Mouse (Mus musculus): ENCODE data around the gene Rpl3.

Gene Rpl3

GRCm38 (mm10) chr15:80115256-80115655, 23.6 kb upstream of the Rpl3 start:
- DNase-seq (ENCODE audit: low read depth, low spot score): no peak

GRCm38 (mm10) chr15:80114414-80114813, 22.7 kb upstream of the Rpl3 start:
- no peak for DNase-seq (ENCODE audit: low read depth, low spot score)

- DNase-seq (ENCODE audit: low read depth, low spot score): peak; percentile 53
These were observed 20.8 kb upstream of the Rpl3 start for GRCm38 (mm10) chr15:80112499-80112898.

- no peak for DNase-seq (ENCODE audit: low read depth, low spot score)
These were observed 19.8 kb upstream of the Rpl3 start for GRCm38 (mm10) chr15:80111436-80111835.

- no peak for DNase-seq (ENCODE audit: low read depth, low spot score)
These were observed 15.9 kb upstream of the Rpl3 start for GRCm38 (mm10) chr15:80107575-80107974.

- no peak for DNase-seq (ENCODE audit: low read depth, low spot score)
These were observed 15.5 kb upstream of the Rpl3 start for GRCm38 (mm10) chr15:80107143-80107542.

GRCm38 (mm10) chr15:80105490-80106410, 14.1 kb upstream of the Rpl3 start:
- no peak for DNase-seq (ENCODE audit: low read depth, low spot score)

- no peak for DNase-seq (ENCODE audit: low read depth, low spot score)
These were observed 10.8 kb upstream of the Rpl3 start for GRCm38 (mm10) chr15:80102495-80102894.

- no peak for DNase-seq (ENCODE audit: low read depth, low spot score)
These were observed 9.8 kb upstream of the Rpl3 start for GRCm38 (mm10) chr15:80101503-80101902.

GRCm38 (mm10) chr15:80100871-80101270, 9.2 kb upstream of the Rpl3 start:
- no peak for DNase-seq (ENCODE audit: low read depth, low spot score)

GRCm38 (mm10) chr15:80100196-80100595, 8.5 kb upstream of the Rpl3 start:
- no peak for DNase-seq (ENCODE audit: low read depth, low spot score)

- no peak for DNase-seq (ENCODE audit: low read depth, low spot score)
These were observed 7.8 kb upstream of the Rpl3 start for GRCm38 (mm10) chr15:80099477-80099876.

GRCm38 (mm10) chr15:80098809-80099208, 7.1 kb upstream of the Rpl3 start:
- DNase-seq (ENCODE audit: low read depth, low spot score): no peak

GRCm38 (mm10) chr15:80097999-80098461, 6.4 kb upstream of the Rpl3 start:
- no peak for DNase-seq (ENCODE audit: low read depth, low spot score)

- no peak for DNase-seq (ENCODE audit: low read depth, low spot score)
These were observed 5.5 kb upstream of the Rpl3 start for GRCm38 (mm10) chr15:80096946-80097881.

GRCm38 (mm10) chr15:80096406-80096805, 4.7 kb upstream of the Rpl3 start:
- no peak for DNase-seq (ENCODE audit: low read depth, low spot score)

GRCm38 (mm10) chr15:80095596-80095995, 3.9 kb upstream of the Rpl3 start:
- DNase-seq (ENCODE audit: low read depth, low spot score): no peak

GRCm38 (mm10) chr15:80094201-80094600, 2.5 kb upstream of the Rpl3 start:
- DNase-seq (ENCODE audit: low read depth, low spot score): no peak

- DNase-seq (ENCODE audit: low read depth, low spot score): no peak
These were observed 931 bp upstream of the Rpl3 start for GRCm38 (mm10) chr15:80092599-80092998.

- DNase-seq (ENCODE audit: low read depth, low spot score): no peak
These were observed 373 bp upstream of the Rpl3 start for GRCm38 (mm10) chr15:80092041-80092441.

- DNase-seq (ENCODE audit: low read depth, low spot score): no peak
These were observed 937 bp downstream of the Rpl3 start for GRCm38 (mm10) chr15:80090741-80091120.

- no peak for DNase-seq (ENCODE audit: low read depth, low spot score)
These were observed 1.5 kb downstream of the Rpl3 start for GRCm38 (mm10) chr15:80090155-80090554.

Data from A20 (cell line).